Mouse (Mus musculus): ENCODE measurements at regions not wholly inside any gene's neighbourhood (a gene's known extent, or its start where the extent isn't known, plus 50 kb on each side); places are given as distances from the start of the nearest gene placed in this dataset.
A peak's percentile ranks its signal among the peaks of the same experiment; 100 is the strongest.

GRCm38 (mm10) chr16:24223901-24224300 is 169.4 kb upstream of the Lpp start:
- Histone ChIP-seq H3K9ac (no peak overlapping the region), H3K9me3 (no peaks in the 10 kb centered on the region), H3K27ac (no peak overlapping the region), H3K4me3 (replicated peaks) (no peak overlapping the region), H3K27me3 (replicated peaks) (no peaks in the 10 kb centered on the region), H3K4me1 (no peaks in the 10 kb centered on the region), H3K4me2 (no peak overlapping the region), H3K36me3 (no peaks in the 10 kb centered on the region)
- no peak for ATAC-seq (ENCODE audit: insufficient read depth, low FRiP score, low read depth)

GRCm38 (mm10) chr16:24223527-24223880 is 169.8 kb upstream of the Lpp start:
- H3K27me3 ChIP-seq (replicated peaks), result no peaks in the 10 kb centered on the region
- H3K36me3 ChIP-seq, result no peaks in the 10 kb centered on the region
- H3K4me1 ChIP-seq, result 0 out of 2 replicates have a peak, but pooled peaks cover 2% of the 10 kb centered on the region
- H3K27ac ChIP-seq, result no peak overlapping the region
- H3K9me3 ChIP-seq, result no peaks in the 10 kb centered on the region
- no peak overlapping the region for H3K9ac ChIP-seq
- H3K4me2 ChIP-seq, result no peak overlapping the region
- WGBS, result 63% methylated on average over 2 of the region's 2 CpGs
- ATAC-seq (ENCODE audit: insufficient read depth, low FRiP score, low read depth), result no peak
- H3K4me3 ChIP-seq (replicated peaks), result no peak overlapping the region

- H3K27ac ChIP-seq, result no peak overlapping the region
- H3K4me1 ChIP-seq, result 0 out of 2 replicates have a peak, but pooled peaks cover 7% of the 10 kb centered on the region
- no peak overlapping the region for H3K4me3 ChIP-seq (replicated peaks)
- H3K4me2 ChIP-seq, result no peak overlapping the region
- 62% methylated on average over 5 of the region's 5 CpGs for WGBS
- no peaks in the 10 kb centered on the region for H3K27me3 ChIP-seq (replicated peaks)
- no peaks in the 10 kb centered on the region for H3K9me3 ChIP-seq
- H3K36me3 ChIP-seq, result no peaks in the 10 kb centered on the region
- ATAC-seq (ENCODE audit: insufficient read depth, low FRiP score, low read depth), result no peak
- H3K9ac ChIP-seq, result no peak overlapping the region
Observed at GRCm38 (mm10) chr16:24222759-24223526, 170.4 kb upstream of the Lpp start.

- ATAC-seq (ENCODE audit: insufficient read depth, low FRiP score, low read depth), result no peak
- Histone ChIP-seq H3K27me3 (replicated peaks) (no peaks in the 10 kb centered on the region), H3K4me1 (0 out of 2 replicates have a peak, but pooled peaks cover 7% of the 10 kb centered on the region), H3K36me3 (no peaks in the 10 kb centered on the region), H3K4me2 (no peak overlapping the region), H3K27ac (no peak overlapping the region), H3K4me3 (replicated peaks) (no peak overlapping the region), H3K9ac (no peak overlapping the region), H3K9me3 (no peaks in the 10 kb centered on the region)
- WGBS, result 74% methylated on average over 3 of the region's 3 CpGs
Observed at GRCm38 (mm10) chr16:24221992-24222391, 171.3 kb upstream of the Lpp start.

- no peaks in the 10 kb centered on the region for H3K36me3 ChIP-seq
Observed at GRCm38 (mm10) chr16:24220613-24221012, 172.7 kb upstream of the Lpp start.

GRCm38 (mm10) chr16:24219691-24220090 is 173.6 kb upstream of the Lpp start:
- ATAC-seq (ENCODE audit: insufficient read depth, low FRiP score, low read depth), result no peak
- Histone ChIP-seq H3K9ac (no peak overlapping the region), H3K4me2 (no peak overlapping the region), H3K9me3 (no peaks in the 10 kb centered on the region), H3K27me3 (replicated peaks) (no peaks in the 10 kb centered on the region), H3K4me3 (replicated peaks) (no peak overlapping the region), H3K36me3 (no peaks in the 10 kb centered on the region), H3K4me1 (0 out of 2 replicates have a peak, but pooled peaks cover 7% of the 10 kb centered on the region), H3K27ac (no peak overlapping the region)
- 80% methylated on average over 9 of the region's 9 CpGs for WGBS

More at GRCm38 (mm10) chr16:24220613-24221012, 172.7 kb upstream of the Lpp start:
- Histone ChIP-seq H3K27ac (no peak overlapping the region), H3K27me3 (replicated peaks) (no peaks in the 10 kb centered on the region), H3K9me3 (no peaks in the 10 kb centered on the region), H3K4me1 (0 out of 2 replicates have a peak, but pooled peaks cover 7% of the 10 kb centered on the region), H3K4me2 (no peak overlapping the region), H3K9ac (no peak overlapping the region), H3K4me3 (replicated peaks) (no peak overlapping the region)
- no peak for ATAC-seq (ENCODE audit: insufficient read depth, low FRiP score, low read depth)
- WGBS, result 88% methylated on average over 3 of the region's 3 CpGs

- H3K9ac ChIP-seq, result no peak overlapping the region
- H3K27ac ChIP-seq, result no peak overlapping the region
- H3K36me3 ChIP-seq, result no peaks in the 10 kb centered on the region
- ATAC-seq (ENCODE audit: insufficient read depth, low FRiP score, low read depth), result no peak
- no peaks in the 10 kb centered on the region for H3K9me3 ChIP-seq
- H3K27me3 ChIP-seq (replicated peaks), result no peaks in the 10 kb centered on the region
- H3K4me2 ChIP-seq, result no peak overlapping the region
- H3K4me1 ChIP-seq, result 0 out of 2 replicates have a peak, but pooled peaks cover 7% of the 10 kb centered on the region
- H3K4me3 ChIP-seq (replicated peaks), result no peak overlapping the region
- 64% methylated on average over 4 of the region's 4 CpGs for WGBS
Observed at GRCm38 (mm10) chr16:24218850-24219185, 174.5 kb upstream of the Lpp start.

- 0 out of 2 replicates have a peak, but pooled peaks cover 7% of the 10 kb centered on the region for H3K4me1 ChIP-seq
- H3K9ac ChIP-seq, result no peak overlapping the region
- H3K9me3 ChIP-seq, result no peaks in the 10 kb centered on the region
- no peaks in the 10 kb centered on the region for H3K27me3 ChIP-seq (replicated peaks)
- H3K27ac ChIP-seq, result no peak overlapping the region
- no peak overlapping the region for H3K4me2 ChIP-seq
- ATAC-seq (ENCODE audit: insufficient read depth, low FRiP score, low read depth), result peak; percentile 27; the same call in 1 of the 2 replicates
- H3K4me3 ChIP-seq (replicated peaks), result no peak overlapping the region
- H3K36me3 ChIP-seq, result no peaks in the 10 kb centered on the region
- WGBS, result 37% methylated on average over 14 of the region's 14 CpGs
Observed at GRCm38 (mm10) chr16:24218162-24218849, 175.0 kb upstream of the Lpp start.

GRCm38 (mm10) chr16:24216828-24217227 is 176.5 kb upstream of the Lpp start:
- WGBS, result 85% methylated on average over 5 of the region's 5 CpGs
- no peak for ATAC-seq (ENCODE audit: insufficient read depth, low FRiP score, low read depth)
- Histone ChIP-seq H3K9me3 (no peaks in the 10 kb centered on the region), H3K27ac (no peak overlapping the region), H3K27me3 (replicated peaks) (no peaks in the 10 kb centered on the region), H3K4me3 (replicated peaks) (no peak overlapping the region), H3K36me3 (no peaks in the 10 kb centered on the region), H3K4me2 (no peak overlapping the region), H3K9ac (no peak overlapping the region), H3K4me1 (0 out of 2 replicates have a peak, but pooled peaks cover 7% of the 10 kb centered on the region)

GRCm38 (mm10) chr16:24215353-24215752 is 178.0 kb upstream of the Lpp start:
- 85% methylated on average over 8 of the region's 8 CpGs for WGBS
- no peak overlapping the region for H3K4me3 ChIP-seq (replicated peaks)
- H3K9ac ChIP-seq, result no peak overlapping the region
- 0 out of 2 replicates have a peak, but pooled peaks cover 7% of the 10 kb centered on the region for H3K4me1 ChIP-seq
- H3K36me3 ChIP-seq, result no peaks in the 10 kb centered on the region
- H3K27me3 ChIP-seq (replicated peaks), result no peaks in the 10 kb centered on the region
- H3K9me3 ChIP-seq, result no peaks in the 10 kb centered on the region
- no peak overlapping the region for H3K27ac ChIP-seq
- no peak overlapping the region for H3K4me2 ChIP-seq
- ATAC-seq (ENCODE audit: insufficient read depth, low FRiP score, low read depth), result no peak

- Histone ChIP-seq H3K36me3 (no peaks in the 10 kb centered on the region), H3K4me3 (replicated peaks) (no peak overlapping the region), H3K27me3 (replicated peaks) (no peaks in the 10 kb centered on the region), H3K4me1 (0 out of 2 replicates have a peak, but pooled peaks cover 6% of the 10 kb centered on the region), H3K4me2 (no peak overlapping the region), H3K9ac (no peak overlapping the region), H3K27ac (no peak overlapping the region), H3K9me3 (no peaks in the 10 kb centered on the region)
- 96% methylated on average over 3 of the region's 3 CpGs for WGBS
- no peak for ATAC-seq (ENCODE audit: insufficient read depth, low FRiP score, low read depth)
Observed at GRCm38 (mm10) chr16:24213577-24213976, 179.7 kb upstream of the Lpp start.

GRCm38 (mm10) chr16:24212702-24213101 is 180.6 kb upstream of the Lpp start:
- H3K27me3 ChIP-seq (replicated peaks), result no peaks in the 10 kb centered on the region
- no peaks in the 10 kb centered on the region for H3K4me1 ChIP-seq
- no peaks in the 10 kb centered on the region for H3K36me3 ChIP-seq
- 76% methylated on average over 2 of the region's 2 CpGs for WGBS
- no peaks in the 10 kb centered on the region for H3K9me3 ChIP-seq
- H3K4me2 ChIP-seq, result no peak overlapping the region
- no peak overlapping the region for H3K27ac ChIP-seq
- no peak overlapping the region for H3K9ac ChIP-seq
- H3K4me3 ChIP-seq (replicated peaks), result no peak overlapping the region
- no peak for ATAC-seq (ENCODE audit: insufficient read depth, low FRiP score, low read depth)
